Mouse (Mus musculus) bone marrow macrophage, adult 2 months (primary cell): ENCODE data around the gene Shisa6.

Experiments
- CTCF ChIP-seq: IDR thresholded peaks from 2 replicates; pipeline ENCODE4 v1.5.1; 2012; ENCODE audit warnings: low read depth, mild to moderate bottlenecking, low read length, moderate library complexity
- POLR2A ChIP-seq: IDR thresholded peaks from 2 replicates; pipeline ENCODE4 v1.6.1; 2012; ENCODE audit warnings: mild to moderate bottlenecking, low read depth, low read length, borderline replicate concordance

DNA sequence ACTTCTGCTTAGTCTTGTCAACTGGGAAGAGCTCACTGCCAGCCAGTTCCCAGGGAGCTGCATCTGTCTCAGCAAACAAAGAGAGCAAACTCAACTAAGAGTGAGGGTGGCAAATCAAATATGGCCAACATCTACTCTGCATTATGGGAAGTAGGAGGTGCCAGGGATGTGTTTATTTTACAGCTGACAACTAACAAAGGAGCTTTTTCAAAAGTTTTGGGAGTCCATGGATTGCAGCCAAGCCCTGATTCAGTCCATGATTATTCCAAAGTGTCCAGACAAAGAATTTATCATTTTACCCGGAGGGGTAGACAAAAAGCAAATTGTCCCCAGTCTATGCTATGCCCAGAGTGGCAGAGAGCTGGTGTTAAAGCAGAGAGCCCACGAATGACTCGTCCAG is 107.5 kb downstream of the Shisa6 start:
- TF ChIP-seq POLR2A, result no peak
- no peak for TF ChIP-seq CTCF
